Mouse (Mus musculus) ES-E14 (cell line): ENCODE data around the gene Syt15. TPM values are rescaled to one million over a fixed set of nuclear protein-coding genes. Genes with fewer than 3 reads are reported as not detected.

Experiments used
- DNase-seq: peaks from one replicate; pipeline ENCODE4 v3.0.0-alpha.2; 2013; ENCODE audit warnings: low read depth, low spot score
- H3K27ac ChIP-seq: 2 replicates; pipeline ENCODE4 v1.5.1; 2012; ENCODE audit warnings: low read depth, mild to moderate bottlenecking, low read length, moderate library complexity, mixed read lengths; ENCODE audit not compliant: poor library complexity, insufficient read depth, severe bottlenecking
- H3K36me3 ChIP-seq: 2 replicates; pipeline ENCODE4 v1.6.1; 2012; ENCODE audit warnings: mild to moderate bottlenecking, low read length, moderate library complexity, mixed read lengths; ENCODE audit not compliant: control insufficient read depth, poor library complexity, insufficient read depth, severe bottlenecking
- H3K4me1 ChIP-seq, 2 experiments: fragments of 150-350 bp in 1 of 2; sonication (generic) in 1 of 2; 2 replicates each; pipeline ENCODE4 v1.6.1; 2012; ENCODE audit warnings: low read length in 2 of 2, mild to moderate bottlenecking in 1 of 2, mixed read lengths in 1 of 2; ENCODE audit not compliant: control insufficient read depth in 2 of 2, insufficient read depth in 2 of 2, poor library complexity in 1 of 2
- H3K4me3 ChIP-seq, 2 experiments: fragments of 150-350 bp in 1 of 2; sonication (generic) in 1 of 2; 2 replicates each; pipeline ENCODE4 v1.5.1; 2012; ENCODE audit warnings: low read length in 2 of 2, low read depth in 1 of 2, mild to moderate bottlenecking in 1 of 2, mixed read lengths in 1 of 2; ENCODE audit not compliant: insufficient read depth in 1 of 2, poor library complexity in 1 of 2, severe bottlenecking in 1 of 2
- H3K9ac ChIP-seq: 2 replicates; pipeline ENCODE4 v1.6.1; 2012; ENCODE audit warnings: low read depth, mild to moderate bottlenecking, low read length, mixed read lengths; ENCODE audit not compliant: poor library complexity, insufficient read depth, severe bottlenecking
- H3K9me3 ChIP-seq: fragments of 150-350 bp; sonication (generic); 2 replicates; pipeline ENCODE4 v1.6.1; 2012; ENCODE audit warnings: low read depth, mild to moderate bottlenecking, low read length; ENCODE audit not compliant: control insufficient read depth, insufficient read depth
- CHD2 ChIP-seq: IDR thresholded peaks from 2 replicates; pipeline ENCODE4 v1.6.1; 2014; ENCODE audit warnings: mild to moderate bottlenecking, low read depth, low read length, inconsistent platforms
- HCFC1 ChIP-seq: IDR thresholded peaks from 2 replicates; pipeline ENCODE4 v1.6.1; 2012; ENCODE audit warnings: low read length, inconsistent platforms, borderline replicate concordance; ENCODE audit not compliant: insufficient read depth
- MAFK ChIP-seq: IDR thresholded peaks from 2 replicates; pipeline ENCODE4 v1.6.1; 2014; ENCODE audit warnings: mild to moderate bottlenecking, low read depth, low read length, inconsistent platforms; ENCODE audit not compliant: insufficient read depth
- ZC3H11A ChIP-seq: IDR thresholded peaks from 2 replicates; pipeline ENCODE4 v1.6.1; 2012; ENCODE audit warnings: low read depth, mild to moderate bottlenecking, inconsistent platforms, low read length, borderline replicate concordance
- ZNF384 ChIP-seq: IDR thresholded peaks from 2 replicates; pipeline ENCODE4 v1.6.1; 2012; ENCODE audit warnings: low read depth, low read length, inconsistent platforms
- in situ Hi-C, 2 experiments: fragments of 600-800 bp; cut with MboI; formaldehyde crosslinking; loops; one replicate each; pipeline ENCODE4 v1.15.1; 2025; ENCODE audit warnings: low sequenced_read_pairs in 2 of 2, inconsistent platforms in 1 of 2; ENCODE audit not compliant: unreplicated experiment in 2 of 2
- total RNA-seq: library from RNA; depleted of rRNA; stranded (reverse); fragments of 300-350 nt; gene quantifications from 2 replicates; pipeline ENCODE4 v1.2.3, GENCODE M21; 2012

Syt15 gene
- total RNA-seq, 1 experiment: not detected

GRCm38 (mm10) chr14:34221416-34222077 lies 2.2 kb downstream of the Syt15 start:
- Histone ChIP-seq H3K4me1 (no peaks in the 10 kb centered on the region), H3K9ac (no peak overlapping the region), H3K4me3 (no peak overlapping the region), H3K27ac (no peak overlapping the region), H3K9me3 (no peaks in the 10 kb centered on the region), H3K36me3 (no peaks in the 10 kb centered on the region)
- in situ Hi-C loops: no loop called here
- TF ChIP-seq CHD2: no peak
- DNase-seq: no peak

- Histone ChIP-seq H3K9ac (no peak overlapping the region), H3K4me1 (peaks cover 0 to 3% of the 10 kb centered on the region in 2 experiments; a peak in 1 of 4 replicates), H3K36me3 (no peaks in the 10 kb centered on the region), H3K4me3 (no peak overlapping the region), H3K9me3 (no peaks in the 10 kb centered on the region), H3K27ac (no peak overlapping the region)
- in situ Hi-C loops: no loop called here
- TF ChIP-seq ZC3H11A (no peak), HCFC1 (no peak), ZNF384 (no peak), CHD2 (no peak), MAFK (no peak)
- DNase-seq: no peak
Observed at GRCm38 (mm10) chr14:34223362-34223898, 4.0 kb downstream of the Syt15 start.

GRCm38 (mm10) chr14:34225986-34226385 lies 6.6 kb downstream of the Syt15 start:
- Histone ChIP-seq H3K27ac (no peak overlapping the region), H3K4me1 (peaks cover 0 to 5% of the 10 kb centered on the region in 2 experiments; a peak in 1 of 4 replicates), H3K36me3 (no peaks in the 10 kb centered on the region), H3K9me3 (no peaks in the 10 kb centered on the region), H3K9ac (no peak overlapping the region), H3K4me3 (no peak overlapping the region)
- in situ Hi-C loops: no loop called here
- no peak for DNase-seq
- no peak for TF ChIP-seq HCFC1
- no peak for TF ChIP-seq ZC3H11A

- Histone ChIP-seq H3K4me3 (no peak overlapping the region), H3K36me3 (no peaks in the 10 kb centered on the region), H3K9ac (no peak overlapping the region), H3K4me1 (peaks cover 0 to 5% of the 10 kb centered on the region in 2 experiments; a peak in 1 of 4 replicates), H3K9me3 (no peaks in the 10 kb centered on the region), H3K27ac (no peak overlapping the region)
- no peak for DNase-seq
- TF ChIP-seq ZNF384 (no peak), ZC3H11A (no peak), HCFC1 (no peak), CHD2 (no peak), MAFK (no peak)
- in situ Hi-C loops: no loop called here
Observed at GRCm38 (mm10) chr14:34226566-34226965, 7.2 kb downstream of the Syt15 start.

- Histone ChIP-seq H3K27ac (no peak overlapping the region), H3K4me1 (peaks cover 0 to 5% of the 10 kb centered on the region in 2 experiments; a peak in 1 of 4 replicates), H3K36me3 (peaks cover 4% of the 10 kb centered on the region; the same call in 1 of the 2 replicates), H3K9ac (no peak overlapping the region), H3K4me3 (no peak overlapping the region), H3K9me3 (no peaks in the 10 kb centered on the region)
- TF ChIP-seq HCFC1 (no peak), ZC3H11A (no peak), CHD2 (no peak), MAFK (no peak), ZNF384 (no peak)
- no peak for DNase-seq
- in situ Hi-C loops: no loop called here
Observed at GRCm38 (mm10) chr14:34227981-34228380, 8.6 kb downstream of the Syt15 start.
